Mouse (Mus musculus) heart, adult 2 months (tissue): ENCODE measurements around the gene Secisbp2l.

ENCODE experiments used
- CTCF ChIP-seq: fragments of 200-600 bp; IDR thresholded peaks from 2 replicates; pipeline ENCODE4 v1.8.1; 2022; ENCODE audit warnings: antibody characterized with exemption, mild to moderate bottlenecking, moderate library complexity
- POLR2A ChIP-seq: fragments of 200-500 bp; IDR thresholded peaks from 2 replicates; pipeline ENCODE4 v1.6.1; 2011; ENCODE audit warnings: mild to moderate bottlenecking, low read depth, low read length, control low read depth; ENCODE audit not compliant: insufficient read depth

- TF ChIP-seq CTCF = no peak
- no peak for TF ChIP-seq POLR2A
Measured at GRCm38 (mm10) chr2:125801947-125802346, 19.3 kb upstream of the Secisbp2l start.
